Mouse (Mus musculus): ENCODE data around the gene Mfap3l. TPM values are rescaled to one million over a fixed set of nuclear protein-coding genes. Genes with fewer than 3 reads are reported as not detected.
A peak's percentile ranks its signal among the peaks of the same experiment; 100 is the strongest.

The Mfap3l gene
- polyA plus RNA-seq, 1 experiment from 2014 or later = 2.5 TPM

DNA sequence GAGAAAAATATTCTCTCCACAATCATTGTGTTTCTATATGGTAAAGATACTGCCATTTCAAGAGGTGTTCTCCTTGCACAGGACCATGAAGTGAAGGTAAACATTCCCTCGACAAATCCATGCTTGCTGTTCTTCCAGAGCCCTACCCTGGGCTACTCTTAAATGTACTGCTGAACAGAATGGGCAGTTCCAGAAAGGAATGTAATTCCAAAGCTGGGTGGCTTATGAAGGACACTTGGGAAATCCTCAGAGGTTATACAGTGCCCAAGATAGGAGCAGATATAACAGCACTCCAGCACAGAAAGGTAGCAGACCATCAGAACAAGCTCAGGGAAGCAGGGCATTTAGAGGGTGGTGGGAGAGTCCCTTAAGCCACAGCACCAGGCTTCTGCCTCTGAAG, 9.2 kb upstream of the Mfap3l start:
- no peak overlapping the region for H3K27ac ChIP-seq (ENCODE audit: low read depth, low read length)
- no peaks in the 10 kb centered on the region for H3K36me3 ChIP-seq (ENCODE audit: control insufficient read depth, insufficient read depth, low read length)
- WGBS = 72% methylated on average over 1 of the region's 1 CpGs
- no peak overlapping the region for H3K9ac ChIP-seq (ENCODE audit: low read depth, low read length)
- H3K4me3 ChIP-seq (ENCODE audit: low read depth, low read length) = no peak overlapping the region
- ATAC-seq (ENCODE audit: low FRiP score) = no peak
- no peak for DNase-seq (ENCODE audit: low spot score)
- no peaks in the 10 kb centered on the region for H3K9me3 ChIP-seq (ENCODE audit: control insufficient read depth, low read length)
- no peak overlapping the region for H3K4me2 ChIP-seq (replicated peaks; ENCODE audit: low read depth, low read length)
- no peaks in the 10 kb centered on the region for H3K4me1 ChIP-seq (replicated peaks; ENCODE audit: control insufficient read depth, insufficient read depth, low read length)
- H3K27me3 ChIP-seq (ENCODE audit: control insufficient read depth, insufficient read depth, low read length) = no peaks in the 10 kb centered on the region

DNA sequence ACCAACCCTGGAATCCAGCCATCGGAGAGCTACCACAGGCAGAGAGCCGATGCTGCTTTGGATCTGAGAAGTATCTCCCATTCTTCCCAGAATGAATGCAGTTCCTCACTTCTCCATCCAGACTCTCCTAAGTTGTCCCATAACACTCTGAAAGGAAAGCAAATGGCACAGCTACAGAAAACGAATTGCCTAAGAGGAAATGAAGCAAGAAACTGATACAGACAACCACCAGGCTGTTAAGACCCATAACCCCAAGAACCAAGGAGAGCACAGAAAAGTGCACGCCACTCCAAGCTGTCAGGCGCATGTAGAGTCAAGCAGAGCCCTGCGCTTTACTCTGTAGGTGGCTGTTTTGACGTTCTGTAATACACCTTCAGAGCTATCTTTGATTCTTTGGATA, 7.9 kb upstream of the Mfap3l start:
- no peak for DNase-seq (ENCODE audit: low spot score)
- no peak for ATAC-seq (ENCODE audit: low FRiP score)
- no peaks in the 10 kb centered on the region for H3K27me3 ChIP-seq (ENCODE audit: control insufficient read depth, insufficient read depth, low read length)
- H3K4me1 ChIP-seq (replicated peaks; ENCODE audit: control insufficient read depth, insufficient read depth, low read length) = no peaks in the 10 kb centered on the region
- no peaks in the 10 kb centered on the region for H3K9me3 ChIP-seq (ENCODE audit: control insufficient read depth, low read length)
- WGBS = 82% methylated on average over 7 of the region's 7 CpGs
- no peak overlapping the region for H3K9ac ChIP-seq (ENCODE audit: low read depth, low read length)
- no peak overlapping the region for H3K27ac ChIP-seq (ENCODE audit: low read depth, low read length)
- H3K36me3 ChIP-seq (ENCODE audit: control insufficient read depth, insufficient read depth, low read length) = no peaks in the 10 kb centered on the region
- H3K4me3 ChIP-seq (ENCODE audit: low read depth, low read length) = no peak overlapping the region
- no peak overlapping the region for H3K4me2 ChIP-seq (replicated peaks; ENCODE audit: low read depth, low read length)

DNA sequence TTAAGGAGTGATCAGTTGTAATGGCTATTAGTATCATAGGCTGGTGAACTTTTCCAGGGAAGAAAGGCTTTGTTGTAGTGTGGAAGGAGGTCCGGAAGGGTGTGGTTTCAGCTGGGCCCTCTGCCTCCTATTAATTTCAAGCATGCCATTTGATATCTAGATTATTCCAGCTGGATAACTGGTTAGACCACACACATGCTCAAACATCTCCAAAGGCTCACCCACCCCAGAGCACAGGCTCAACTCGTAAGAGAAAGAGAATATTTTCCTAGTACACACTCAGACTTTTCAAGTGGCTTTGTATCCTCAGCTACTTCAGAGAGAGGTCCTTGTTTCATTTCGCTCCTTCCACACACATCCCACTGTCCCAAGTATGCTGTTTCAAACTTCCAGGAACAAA, 4.7 kb upstream of the Mfap3l start:
- Histone ChIP-seq H3K27ac (ENCODE audit: low read depth, low read length) (no peak overlapping the region), H3K4me2 (replicated peaks; ENCODE audit: low read depth, low read length) (no peak overlapping the region), H3K4me3 (ENCODE audit: low read depth, low read length) (no peak overlapping the region), H3K36me3 (ENCODE audit: control insufficient read depth, insufficient read depth, low read length) (no peaks in the 10 kb centered on the region), H3K4me1 (replicated peaks; ENCODE audit: control insufficient read depth, insufficient read depth, low read length) (no peaks in the 10 kb centered on the region; the same call in 1 of the 2 replicates), H3K9me3 (ENCODE audit: control insufficient read depth, low read length) (no peaks in the 10 kb centered on the region), H3K27me3 (ENCODE audit: control insufficient read depth, insufficient read depth, low read length) (peaks cover 2% of the 10 kb centered on the region; the same call in 1 of the 2 replicates), H3K9ac (ENCODE audit: low read depth, low read length) (no peak overlapping the region)
- no peak for ATAC-seq (ENCODE audit: low FRiP score)
- DNase-seq (ENCODE audit: low spot score) = no peak
- 77% methylated on average over 3 of the region's 3 CpGs for WGBS

DNA sequence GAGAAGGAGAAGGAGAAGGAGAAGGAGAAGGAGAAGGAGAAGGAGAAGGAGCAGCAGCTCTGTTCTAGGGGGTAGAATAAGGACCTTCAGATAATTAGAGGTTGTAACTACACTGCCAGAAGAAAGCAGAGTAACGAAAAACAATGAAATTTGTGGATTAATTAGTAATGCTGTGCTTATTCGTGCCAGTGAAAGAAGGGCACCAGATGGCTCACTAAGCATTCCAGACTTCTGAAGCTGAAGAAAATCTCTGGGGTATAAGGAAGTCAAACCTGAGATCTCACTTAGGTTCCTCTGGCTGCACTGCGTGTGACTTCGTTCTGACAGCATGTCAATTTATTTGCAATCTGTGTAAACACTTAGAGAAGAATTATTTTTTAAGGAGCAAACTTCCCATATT, 3.6 kb upstream of the Mfap3l start:
- ATAC-seq (ENCODE audit: low FRiP score) = no peak
- DNase-seq (ENCODE audit: low spot score) = no peak
- Histone ChIP-seq H3K9me3 (ENCODE audit: control insufficient read depth, low read length) (no peaks in the 10 kb centered on the region), H3K27ac (ENCODE audit: low read depth, low read length) (no peak overlapping the region), H3K27me3 (ENCODE audit: control insufficient read depth, insufficient read depth, low read length) (peaks cover 2% of the 10 kb centered on the region; the same call in 1 of the 2 replicates), H3K36me3 (ENCODE audit: control insufficient read depth, insufficient read depth, low read length) (no peaks in the 10 kb centered on the region), H3K4me3 (ENCODE audit: low read depth, low read length) (no peak overlapping the region), H3K9ac (ENCODE audit: low read depth, low read length) (no peak overlapping the region), H3K4me2 (replicated peaks; ENCODE audit: low read depth, low read length) (no peak overlapping the region), H3K4me1 (replicated peaks; ENCODE audit: control insufficient read depth, insufficient read depth, low read length) (no peaks in the 10 kb centered on the region; the same call in 1 of the 2 replicates)
- 78% methylated on average over 4 of the region's 4 CpGs for WGBS

DNA sequence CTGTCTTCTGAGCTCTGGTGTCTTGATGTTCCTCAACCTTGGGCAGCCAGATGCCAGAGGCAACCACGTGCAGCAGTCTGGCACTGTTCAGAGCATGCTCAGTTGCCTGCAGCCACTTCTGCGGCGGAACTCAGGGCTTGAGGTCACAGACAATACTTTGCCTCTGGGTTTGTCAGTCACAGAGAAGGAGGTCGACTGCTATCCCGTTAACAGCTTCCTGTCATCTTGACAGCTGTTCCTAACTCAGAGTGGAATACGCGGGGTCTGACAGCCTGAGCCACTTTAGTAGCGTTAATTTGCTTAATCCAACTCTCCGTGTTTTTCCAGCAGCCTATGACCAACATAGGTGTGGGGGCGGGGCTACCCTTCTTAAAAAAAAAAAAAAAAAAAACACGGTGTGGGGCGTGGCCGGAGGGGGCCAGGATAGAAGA, 1.1 kb upstream of the Mfap3l start:
- Histone ChIP-seq H3K27ac (ENCODE audit: low read depth, low read length) (no peak overlapping the region), H3K4me3 (ENCODE audit: low read depth, low read length) (peak overlapping the region; percentile 8), H3K4me1 (replicated peaks; ENCODE audit: control insufficient read depth, insufficient read depth, low read length) (no peaks in the 10 kb centered on the region; the same call in 1 of the 2 replicates), H3K27me3 (ENCODE audit: control insufficient read depth, insufficient read depth, low read length) (peaks cover 2% of the 10 kb centered on the region; the same call in 1 of the 2 replicates), H3K9ac (ENCODE audit: low read depth, low read length) (0 out of 2 replicates have a peak overlapping the region, but pooled peaks have one; percentile 3), H3K36me3 (ENCODE audit: control insufficient read depth, insufficient read depth, low read length) (no peaks in the 10 kb centered on the region), H3K9me3 (ENCODE audit: control insufficient read depth, low read length) (no peaks in the 10 kb centered on the region), H3K4me2 (replicated peaks; ENCODE audit: low read depth, low read length) (peak overlapping the region; percentile 47)
- peak; percentile 34 for ATAC-seq (ENCODE audit: low FRiP score)
- WGBS = under 1% methylated on average over 13 of the region's 13 CpGs
- DNase-seq (ENCODE audit: low spot score) = peak; percentile 75

DNA sequence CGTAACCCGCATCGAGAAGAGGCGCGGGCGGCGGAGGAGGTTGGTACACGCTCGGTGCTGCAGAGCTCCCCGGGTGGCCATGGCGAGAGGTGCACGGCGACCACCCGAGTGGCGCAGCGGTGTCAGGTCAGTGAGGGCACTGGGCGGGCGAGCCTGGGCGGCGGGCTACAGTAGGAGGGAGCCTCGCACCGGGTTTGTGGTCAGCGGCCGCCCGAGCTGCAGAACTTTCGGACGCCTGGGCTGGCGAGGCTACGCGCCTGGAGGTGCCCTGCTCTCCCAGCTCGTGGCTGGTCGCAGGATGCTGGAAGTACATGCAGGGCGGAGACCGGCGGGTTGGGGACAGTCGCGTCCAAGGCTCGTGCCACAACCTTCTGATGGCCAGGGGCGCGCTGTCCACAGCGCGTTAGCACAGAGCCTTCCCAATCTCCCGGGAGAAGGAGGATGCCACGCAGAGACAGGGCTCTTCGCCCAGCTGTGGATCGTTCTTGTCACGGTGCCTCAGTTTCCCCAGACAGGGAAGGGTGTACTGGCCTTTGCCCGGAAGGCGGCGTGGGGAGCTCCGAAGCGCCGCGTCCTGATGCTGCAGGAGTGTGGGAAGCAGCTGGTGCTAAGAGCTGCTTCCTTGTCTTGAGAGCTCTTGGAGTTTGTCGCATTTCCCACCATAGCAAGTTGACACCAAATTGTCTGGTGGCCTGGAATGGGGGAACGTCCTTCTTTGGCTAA, 467 bp downstream of the Mfap3l start:
- WGBS = under 1% methylated on average over 54 of the region's 56 CpGs
- H3K4me3 ChIP-seq (ENCODE audit: low read depth, low read length) = peak overlapping the region; percentile 59
- ATAC-seq (ENCODE audit: low FRiP score) = peak; percentile 89
- H3K27ac ChIP-seq (ENCODE audit: low read depth, low read length) = 0 out of 2 replicates have a peak overlapping the region, but pooled peaks have one; percentile 19
- DNase-seq (ENCODE audit: low spot score) = no peak
- H3K4me2 ChIP-seq (replicated peaks; ENCODE audit: low read depth, low read length) = peak overlapping the region; percentile 96
- no peaks in the 10 kb centered on the region for H3K9me3 ChIP-seq (ENCODE audit: control insufficient read depth, low read length)
- peak overlapping the region; percentile 68 for H3K9ac ChIP-seq (ENCODE audit: low read depth, low read length)
- H3K27me3 ChIP-seq (ENCODE audit: control insufficient read depth, insufficient read depth, low read length) = peaks cover 2% of the 10 kb centered on the region; the same call in 1 of the 2 replicates
- H3K4me1 ChIP-seq (replicated peaks; ENCODE audit: control insufficient read depth, insufficient read depth, low read length) = no peaks in the 10 kb centered on the region; the same call in 1 of the 2 replicates
- H3K36me3 ChIP-seq (ENCODE audit: control insufficient read depth, insufficient read depth, low read length) = no peaks in the 10 kb centered on the region

DNA sequence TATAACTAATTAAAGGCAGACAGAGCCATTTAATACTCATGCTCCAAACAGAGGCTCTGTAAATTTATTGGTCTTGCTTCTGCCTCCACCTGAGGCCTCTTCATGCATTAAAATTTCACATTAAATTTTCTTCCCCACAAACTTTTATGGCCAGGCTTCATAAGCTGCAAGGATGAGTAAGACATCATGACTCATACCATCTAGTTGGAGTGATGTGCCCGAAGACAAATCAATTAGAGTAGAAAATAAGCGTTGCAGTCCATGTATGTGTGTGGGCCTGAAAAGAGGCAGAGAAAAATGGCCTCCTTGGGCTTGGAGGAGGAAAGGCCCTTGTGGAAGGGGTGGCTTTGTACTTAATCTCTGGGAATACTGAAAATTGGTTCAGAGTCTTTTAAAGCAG, 2.3 kb downstream of the Mfap3l start:
- Histone ChIP-seq H3K4me2 (replicated peaks; ENCODE audit: low read depth, low read length) (no peak overlapping the region), H3K27ac (ENCODE audit: low read depth, low read length) (no peak overlapping the region), H3K4me3 (ENCODE audit: low read depth, low read length) (no peak overlapping the region), H3K9ac (ENCODE audit: low read depth, low read length) (no peak overlapping the region), H3K36me3 (ENCODE audit: control insufficient read depth, insufficient read depth, low read length) (no peaks in the 10 kb centered on the region), H3K4me1 (replicated peaks; ENCODE audit: control insufficient read depth, insufficient read depth, low read length) (no peaks in the 10 kb centered on the region; the same call in 1 of the 2 replicates), H3K9me3 (ENCODE audit: control insufficient read depth, low read length) (no peaks in the 10 kb centered on the region), H3K27me3 (ENCODE audit: control insufficient read depth, insufficient read depth, low read length) (peaks cover 2% of the 10 kb centered on the region; the same call in 1 of the 2 replicates)
- DNase-seq (ENCODE audit: low spot score) = no peak
- 78% methylated on average over 2 of the region's 2 CpGs for WGBS
- ATAC-seq (ENCODE audit: low FRiP score) = no peak

DNA sequence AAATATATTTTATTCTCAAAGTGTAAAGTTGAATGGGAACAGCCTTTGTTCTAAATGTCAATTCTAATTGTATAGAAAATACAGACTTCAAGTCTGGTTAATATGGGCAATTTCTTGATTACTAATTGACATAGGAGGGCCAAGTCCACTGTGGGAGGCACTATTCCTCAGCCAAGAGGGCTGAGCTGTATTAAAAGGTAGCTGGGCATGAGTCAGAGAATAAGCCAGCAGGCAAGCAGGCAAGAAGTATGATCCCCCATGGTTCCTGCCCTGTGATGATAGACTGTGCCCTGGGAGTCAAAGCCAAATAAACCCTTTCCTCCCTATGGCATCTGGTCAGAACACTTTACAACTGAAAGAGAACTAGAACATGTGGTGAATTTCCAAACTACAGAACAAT, 3.2 kb downstream of the Mfap3l start:
- H3K27me3 ChIP-seq (ENCODE audit: control insufficient read depth, insufficient read depth, low read length) = peaks cover 2% of the 10 kb centered on the region; the same call in 1 of the 2 replicates
- ATAC-seq (ENCODE audit: low FRiP score) = no peak
- H3K9me3 ChIP-seq (ENCODE audit: control insufficient read depth, low read length) = no peaks in the 10 kb centered on the region
- H3K36me3 ChIP-seq (ENCODE audit: control insufficient read depth, insufficient read depth, low read length) = no peaks in the 10 kb centered on the region
- no peak overlapping the region for H3K4me2 ChIP-seq (replicated peaks; ENCODE audit: low read depth, low read length)
- H3K4me3 ChIP-seq (ENCODE audit: low read depth, low read length) = no peak overlapping the region
- no peak overlapping the region for H3K9ac ChIP-seq (ENCODE audit: low read depth, low read length)
- no peak for DNase-seq (ENCODE audit: low spot score)
- H3K4me1 ChIP-seq (replicated peaks; ENCODE audit: control insufficient read depth, insufficient read depth, low read length) = no peaks in the 10 kb centered on the region; the same call in 1 of the 2 replicates
- H3K27ac ChIP-seq (ENCODE audit: low read depth, low read length) = no peak overlapping the region

DNA sequence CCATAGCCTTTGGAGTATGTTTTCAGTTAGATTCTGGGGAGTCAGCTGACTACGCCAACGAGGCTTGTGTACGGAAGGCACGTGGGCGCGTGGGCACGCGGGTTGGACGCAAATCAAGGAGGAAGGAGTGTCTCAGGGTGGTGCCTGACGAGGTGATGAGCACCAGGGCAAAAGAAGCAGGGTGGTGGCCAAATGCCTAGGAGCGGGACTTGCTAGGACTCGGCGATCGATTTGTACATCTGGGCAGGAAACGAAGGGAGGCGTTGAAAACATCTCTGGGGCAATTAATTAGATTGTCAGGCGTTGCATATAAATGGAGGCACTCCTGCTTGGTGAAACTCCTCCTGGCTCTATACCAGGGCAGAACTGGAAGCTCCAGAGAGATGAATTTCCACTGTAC, 7.4 kb downstream of the Mfap3l start:
- Histone ChIP-seq H3K4me1 (replicated peaks; ENCODE audit: control insufficient read depth, insufficient read depth, low read length) (no peaks in the 10 kb centered on the region), H3K36me3 (ENCODE audit: control insufficient read depth, insufficient read depth, low read length) (no peaks in the 10 kb centered on the region), H3K27ac (ENCODE audit: low read depth, low read length) (no peak overlapping the region), H3K9me3 (ENCODE audit: control insufficient read depth, low read length) (no peaks in the 10 kb centered on the region), H3K4me2 (replicated peaks; ENCODE audit: low read depth, low read length) (no peak overlapping the region), H3K27me3 (ENCODE audit: control insufficient read depth, insufficient read depth, low read length) (no peaks in the 10 kb centered on the region), H3K4me3 (ENCODE audit: low read depth, low read length) (no peak overlapping the region), H3K9ac (ENCODE audit: low read depth, low read length) (no peak overlapping the region)
- 93% methylated on average over 17 of the region's 17 CpGs for WGBS
- no peak for DNase-seq (ENCODE audit: low spot score)
- ATAC-seq (ENCODE audit: low FRiP score) = no peak

Data from hindbrain, embryonic 11.5 days (tissue).